Mouse (Mus musculus): Measurements from ENCODE around the gene Iqce. TPM values are rescaled to one million over a fixed set of nuclear protein-coding genes. Genes with fewer than 3 reads are reported as not detected.

Gene Iqce
- 8.2 and 10.0 TPM in 2 replicates for polyA plus RNA-seq (2015; fragmentation: Nextera tagmentation; extraction: Ambion mirVana)

GRCm38 (mm10) chr5:140702103-140702513 lies at the start of gene Iqce:
Iqce (minus strand) TSS chr5:140702378.
- H3K9me3 ChIP-seq (replicated peaks) = no peaks in the 10 kb centered on the region
- 1% methylated on average over 33 of the region's 33 CpGs for WGBS
- H3K4me3 ChIP-seq = peak within 1 kb of the TSS; percentile 68
- peak; percentile 42 for ATAC-seq (replicated peaks; ENCODE audit: insufficient number of reproducible peaks, insufficient read depth, low FRiP score, low read depth)
- H3K36me3 ChIP-seq = peaks cover 4% of the 10 kb centered on the region
- H3K4me2 ChIP-seq = peak within 1 kb of the TSS; percentile 91
- peak within 1 kb of the TSS; percentile 68 for H3K9ac ChIP-seq
- no peaks in the 10 kb centered on the region for H3K27me3 ChIP-seq
- H3K27ac ChIP-seq = peak within 1 kb of the TSS; percentile 81
- H3K4me1 ChIP-seq (replicated peaks) = peaks cover 40% of the 10 kb centered on the region

- Histone ChIP-seq H3K27ac (no peak overlapping the region), H3K9me3 (replicated peaks) (no peaks in the 10 kb centered on the region), H3K4me3 (no peak overlapping the region), H3K4me2 (no peak overlapping the region), H3K36me3 (no peaks in the 10 kb centered on the region), H3K9ac (no peak overlapping the region), H3K4me1 (replicated peaks) (peaks cover 13% of the 10 kb centered on the region), H3K27me3 (no peaks in the 10 kb centered on the region)
- no peak for ATAC-seq (replicated peaks; ENCODE audit: insufficient number of reproducible peaks, insufficient read depth, low FRiP score, low read depth)
- 4% methylated on average over 1 of the region's 2 CpGs for WGBS
Measured at GRCm38 (mm10) chr5:140750925-140751324, 48.7 kb upstream of the Iqce start.

- peak overlapping the region; percentile 37 for H3K9ac ChIP-seq
- 15% methylated on average over 12 of the region's 12 CpGs for WGBS
Measured at GRCm38 (mm10) chr5:140749062-140749875, 47.1 kb upstream of the Iqce start.

GRCm38 (mm10) chr5:140748425-140748824 lies 46.2 kb upstream of the Iqce start:
- Histone ChIP-seq H3K4me1 (replicated peaks) (peaks cover 11% of the 10 kb centered on the region), H3K4me3 (no peak overlapping the region), H3K27me3 (no peaks in the 10 kb centered on the region), H3K9ac (no peak overlapping the region), H3K4me2 (no peak overlapping the region), H3K9me3 (replicated peaks) (no peaks in the 10 kb centered on the region), H3K27ac (no peak overlapping the region), H3K36me3 (no peaks in the 10 kb centered on the region)
- WGBS = 81% methylated on average over 10 of the region's 10 CpGs
- ATAC-seq (replicated peaks; ENCODE audit: insufficient number of reproducible peaks, insufficient read depth, low FRiP score, low read depth) = no peak

More at GRCm38 (mm10) chr5:140749062-140749875, 47.1 kb upstream of the Iqce start:
- H3K9me3 ChIP-seq (replicated peaks) = no peaks in the 10 kb centered on the region
- H3K4me3 ChIP-seq = peak overlapping the region; percentile 33
- no peaks in the 10 kb centered on the region for H3K27me3 ChIP-seq
- H3K4me2 ChIP-seq = peak overlapping the region; percentile 56
- no peaks in the 10 kb centered on the region for H3K36me3 ChIP-seq
- peak overlapping the region; percentile 45 for H3K27ac ChIP-seq
- peak; percentile 57 for ATAC-seq (replicated peaks; ENCODE audit: insufficient number of reproducible peaks, insufficient read depth, low FRiP score, low read depth)
- peaks cover 11% of the 10 kb centered on the region for H3K4me1 ChIP-seq (replicated peaks)

- no peaks in the 10 kb centered on the region for H3K27me3 ChIP-seq
- no peak overlapping the region for H3K27ac ChIP-seq
- no peaks in the 10 kb centered on the region for H3K36me3 ChIP-seq
- H3K4me3 ChIP-seq = no peak overlapping the region
- ATAC-seq (replicated peaks; ENCODE audit: insufficient number of reproducible peaks, insufficient read depth, low FRiP score, low read depth) = no peak
- no peaks in the 10 kb centered on the region for H3K9me3 ChIP-seq (replicated peaks)
- H3K9ac ChIP-seq = no peak overlapping the region
- H3K4me2 ChIP-seq = no peak overlapping the region
- 29% methylated on average over 12 of the region's 12 CpGs for WGBS
- no peaks in the 10 kb centered on the region for H3K4me1 ChIP-seq (replicated peaks)
Measured at GRCm38 (mm10) chr5:140743706-140744131, 41.5 kb upstream of the Iqce start.

GRCm38 (mm10) chr5:140741877-140742276 lies 39.7 kb upstream of the Iqce start:
- Histone ChIP-seq H3K9me3 (replicated peaks) (no peaks in the 10 kb centered on the region), H3K4me1 (replicated peaks) (no peaks in the 10 kb centered on the region), H3K27ac (no peak overlapping the region), H3K27me3 (peaks cover 9% of the 10 kb centered on the region), H3K4me3 (no peak overlapping the region), H3K4me2 (no peak overlapping the region), H3K36me3 (no peaks in the 10 kb centered on the region), H3K9ac (no peak overlapping the region)
- no peak for ATAC-seq (replicated peaks; ENCODE audit: insufficient number of reproducible peaks, insufficient read depth, low FRiP score, low read depth)

GRCm38 (mm10) chr5:140741040-140741439 lies 38.9 kb upstream of the Iqce start:
- no peak overlapping the region for H3K4me2 ChIP-seq
- H3K4me1 ChIP-seq (replicated peaks) = peaks cover 1% of the 10 kb centered on the region; the same call in 1 of the 2 replicates
- WGBS = 69% methylated on average over 11 of the region's 11 CpGs
- ATAC-seq (replicated peaks; ENCODE audit: insufficient number of reproducible peaks, insufficient read depth, low FRiP score, low read depth) = no peak
- H3K27me3 ChIP-seq = peaks cover 17% of the 10 kb centered on the region
- H3K27ac ChIP-seq = no peak overlapping the region
- no peaks in the 10 kb centered on the region for H3K36me3 ChIP-seq
- no peaks in the 10 kb centered on the region for H3K9me3 ChIP-seq (replicated peaks)
- H3K9ac ChIP-seq = no peak overlapping the region
- no peak overlapping the region for H3K4me3 ChIP-seq

GRCm38 (mm10) chr5:140739813-140740212 lies 37.6 kb upstream of the Iqce start:
- H3K27me3 ChIP-seq = peaks cover 29% of the 10 kb centered on the region
- no peaks in the 10 kb centered on the region for H3K9me3 ChIP-seq (replicated peaks)
- no peaks in the 10 kb centered on the region for H3K36me3 ChIP-seq
- H3K27ac ChIP-seq = no peak overlapping the region
- no peak overlapping the region for H3K9ac ChIP-seq
- no peak overlapping the region for H3K4me3 ChIP-seq
- H3K4me2 ChIP-seq = no peak overlapping the region
- WGBS = 69% methylated on average over 12 of the region's 12 CpGs
- ATAC-seq (replicated peaks; ENCODE audit: insufficient number of reproducible peaks, insufficient read depth, low FRiP score, low read depth) = no peak
- peaks cover 10% of the 10 kb centered on the region for H3K4me1 ChIP-seq (replicated peaks)

GRCm38 (mm10) chr5:140736166-140736565 lies 34.0 kb upstream of the Iqce start:
- H3K4me1 ChIP-seq (replicated peaks) = peaks cover 10% of the 10 kb centered on the region
- ATAC-seq (replicated peaks; ENCODE audit: insufficient number of reproducible peaks, insufficient read depth, low FRiP score, low read depth) = no peak
- WGBS = 22% methylated on average over 13 of the region's 13 CpGs
- H3K9ac ChIP-seq = no peak overlapping the region
- H3K36me3 ChIP-seq = no peaks in the 10 kb centered on the region
- H3K27ac ChIP-seq = no peak overlapping the region
- peak overlapping the region; percentile 38; the same call in 1 of the 2 replicates for H3K4me3 ChIP-seq
- peaks cover 35% of the 10 kb centered on the region for H3K27me3 ChIP-seq
- no peaks in the 10 kb centered on the region for H3K9me3 ChIP-seq (replicated peaks)
- H3K4me2 ChIP-seq = peak overlapping the region; percentile 69

GRCm38 (mm10) chr5:140735297-140735696 lies 33.1 kb upstream of the Iqce start:
- Histone ChIP-seq H3K9ac (peak overlapping the region; percentile 38; the same call in 1 of the 2 replicates), H3K9me3 (replicated peaks) (no peaks in the 10 kb centered on the region), H3K36me3 (no peaks in the 10 kb centered on the region), H3K4me3 (peak overlapping the region; percentile 38), H3K27me3 (peaks cover 35% of the 10 kb centered on the region), H3K4me1 (replicated peaks) (peaks cover 10% of the 10 kb centered on the region), H3K4me2 (peak overlapping the region; percentile 69), H3K27ac (no peak overlapping the region)
- ATAC-seq (replicated peaks; ENCODE audit: insufficient number of reproducible peaks, insufficient read depth, low FRiP score, low read depth) = no peak
- 1% methylated on average over 21 of the region's 22 CpGs for WGBS

- H3K27ac ChIP-seq = no peak overlapping the region
- WGBS = 52% methylated on average over 3 of the region's 3 CpGs
Measured at GRCm38 (mm10) chr5:140733336-140733735, 31.2 kb upstream of the Iqce start.

GRCm38 (mm10) chr5:140732195-140732594 lies 30.0 kb upstream of the Iqce start:
- H3K27me3 ChIP-seq = peaks cover 30% of the 10 kb centered on the region
- H3K4me1 ChIP-seq (replicated peaks) = peaks cover 10% of the 10 kb centered on the region
- no peak overlapping the region for H3K9ac ChIP-seq
- H3K4me3 ChIP-seq = no peak overlapping the region
- H3K4me2 ChIP-seq = no peak overlapping the region
- no peak for ATAC-seq (replicated peaks; ENCODE audit: insufficient number of reproducible peaks, insufficient read depth, low FRiP score, low read depth)
- no peaks in the 10 kb centered on the region for H3K36me3 ChIP-seq
- H3K9me3 ChIP-seq (replicated peaks) = no peaks in the 10 kb centered on the region
- H3K27ac ChIP-seq = no peak overlapping the region
- 66% methylated on average over 4 of the region's 4 CpGs for WGBS

More at GRCm38 (mm10) chr5:140733336-140733735, 31.2 kb upstream of the Iqce start:
- Histone ChIP-seq H3K9ac (no peak overlapping the region), H3K36me3 (no peaks in the 10 kb centered on the region), H3K27me3 (peaks cover 35% of the 10 kb centered on the region), H3K9me3 (replicated peaks) (no peaks in the 10 kb centered on the region), H3K4me2 (no peak overlapping the region), H3K4me3 (no peak overlapping the region), H3K4me1 (replicated peaks) (peaks cover 10% of the 10 kb centered on the region)
- ATAC-seq (replicated peaks; ENCODE audit: insufficient number of reproducible peaks, insufficient read depth, low FRiP score, low read depth) = no peak
